Mouse (Mus musculus) embryonic facial prominence, embryonic 14.5 days (tissue): ENCODE data around the gene Fuk. TPM values are rescaled to one million over a fixed set of nuclear protein-coding genes. Genes with fewer than 3 reads are reported as not detected.

Experiments
- ATAC-seq: fragments of 200-750 bp; cut with Nextera tagmentation; 2 replicates; pipeline ENCODE4 v1.8.0; 2017; ENCODE audit warnings: low read depth, moderate number of reproducible peaks, moderate TSS enrichment
- DNase-seq: peaks from one replicate; pipeline ENCODE4 v3.0.0-alpha.2; 2015; ENCODE audit warnings: low spot score
- H3K27ac ChIP-seq: fragments of 300-500 bp; sonication (generic); replicated peaks from 2 replicates; pipeline ENCODE4 v1.5.1; 2014; ENCODE audit warnings: low read depth, mild to moderate bottlenecking, low read length, moderate library complexity
- H3K27me3 ChIP-seq: fragments of 300-500 bp; sonication (generic); replicated peaks from 2 replicates; pipeline ENCODE4 v1.6.1; 2014; ENCODE audit warnings: low read length; ENCODE audit not compliant: control insufficient read depth, insufficient read depth
- H3K36me3 ChIP-seq: fragments of 300-500 bp; sonication (generic); 2 replicates; pipeline ENCODE4 v1.6.1; 2014; ENCODE audit warnings: low read length, mixed read lengths; ENCODE audit not compliant: control insufficient read depth, insufficient read depth
- H3K4me1 ChIP-seq: fragments of 300-500 bp; sonication (generic); 2 replicates; pipeline ENCODE4 v1.6.1; 2014; ENCODE audit warnings: antibody characterized with exemption, low read length; ENCODE audit not compliant: control insufficient read depth, insufficient read depth
- H3K4me2 ChIP-seq: fragments of 300-500 bp; sonication (generic); 2 replicates; pipeline ENCODE4 v1.6.1; 2014; ENCODE audit warnings: low read depth, mild to moderate bottlenecking, low read length, moderate library complexity, mixed read lengths
- H3K4me3 ChIP-seq: fragments of 300-500 bp; sonication (generic); 2 replicates; pipeline ENCODE4 v1.5.1; 2014; ENCODE audit warnings: low read depth, mild to moderate bottlenecking, low read length
- H3K9ac ChIP-seq: fragments of 300-500 bp; sonication (generic); 2 replicates; pipeline ENCODE4 v1.6.1; 2014; ENCODE audit warnings: low read depth, mild to moderate bottlenecking, low read length, moderate library complexity, mixed read lengths
- H3K9me3 ChIP-seq: fragments of 300-500 bp; sonication (generic); 2 replicates; pipeline ENCODE4 v1.6.1; 2016; ENCODE audit warnings: low read length; ENCODE audit not compliant: control insufficient read depth
- WGBS: fragments of 180-500 bp; shearing (Covaris S2); extraction: QIAGEN DNeasy Blood & Tissue Kit; methylation state at CpG from one replicate; pipeline ENCODE4 v1.1.7; 2014; 5-methylcytosine and 5-hydroxymethylcytosine counted together
- polyA plus RNA-seq: library from polyadenylated mRNA; unstranded; fragments of >200 nt; fragmentation: Nextera tagmentation; extraction: Ambion mirVana; gene quantifications from 2 replicates; pipeline ENCODE4 v1.2.1, GENCODE M21; 2014

Fuk gene
- polyA plus RNA-seq, result 7.6 and 9.2 TPM in 2 replicates

DNA sequence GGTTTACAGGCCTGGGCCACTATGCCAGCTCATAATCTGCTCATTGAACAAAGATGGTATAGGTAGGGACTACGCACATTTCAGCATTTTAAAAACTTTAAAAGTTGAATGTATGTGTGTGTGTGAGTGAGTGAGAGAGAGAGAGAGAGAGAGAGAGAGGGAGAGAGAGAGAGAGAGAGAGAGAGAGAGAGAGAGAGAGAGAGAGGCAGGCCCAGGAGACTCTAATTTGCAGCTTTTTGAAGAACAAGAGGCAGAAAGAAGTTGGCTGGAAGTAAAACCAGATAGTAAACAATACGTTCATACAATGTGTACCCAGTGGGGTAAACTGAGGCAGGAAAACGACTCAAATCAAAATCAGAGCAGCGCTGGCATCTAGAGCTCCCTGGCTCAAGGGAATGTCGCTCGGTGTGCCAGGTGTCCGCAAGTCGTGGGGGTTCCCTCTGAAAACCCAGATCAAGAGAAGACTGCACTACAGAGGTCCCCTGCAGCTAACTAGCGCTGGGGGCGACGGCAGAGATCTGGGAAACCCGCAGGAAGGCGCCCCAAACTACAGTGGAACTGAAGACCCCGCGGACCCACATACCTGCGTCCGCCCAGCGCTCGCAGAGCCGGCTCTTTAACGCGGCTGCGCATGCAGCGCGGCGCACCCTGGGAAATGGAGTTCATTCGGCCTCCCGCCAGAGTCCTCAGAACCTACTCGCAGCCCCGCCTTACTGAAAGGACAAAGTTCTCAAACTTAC, at the start of gene Fuk:
Gene Fuk (minus strand): TSS at position 650 of the 740 bp plus-strand sequence.
- Histone ChIP-seq H3K36me3 (peaks cover 5% of the 10 kb centered on the region), H3K9ac (peak within 1 kb of the TSS; percentile 85), H3K4me1 (0 out of 2 replicates have a peak, but pooled peaks cover 3% of the 10 kb centered on the region), H3K27me3 (no peaks in the 10 kb centered on the region), H3K4me3 (peak within 1 kb of the TSS; percentile 74), H3K27ac (no peak within 1 kb of the TSS), H3K9me3 (no peaks in the 10 kb centered on the region), H3K4me2 (peak within 1 kb of the TSS; percentile 64)
- 2% methylated on average over 30 of the region's 30 CpGs for WGBS
- peak; percentile 96 for ATAC-seq
- peak; percentile 92 for DNase-seq

- peak; percentile 56; the same call in 1 of the 2 replicates for ATAC-seq
- Histone ChIP-seq H3K4me1 (no peaks in the 10 kb centered on the region), H3K36me3 (peaks cover 6% of the 10 kb centered on the region; the same call in 1 of the 2 replicates), H3K9ac (no peak overlapping the region), H3K4me2 (0 out of 2 replicates have a peak overlapping the region, but pooled peaks have one; percentile 15), H3K9me3 (no peaks in the 10 kb centered on the region), H3K27me3 (no peaks in the 10 kb centered on the region), H3K27ac (no peak overlapping the region), H3K4me3 (no peak overlapping the region)
- peak; percentile 40 for DNase-seq
- 80% methylated on average over 17 of the region's 17 CpGs for WGBS
Observed at GRCm38 (mm10) chr8:110950065-110950484, 47.8 kb upstream of the Fuk start.

GRCm38 (mm10) chr8:110945716-110946115, 43.4 kb upstream of the Fuk start:
- H3K27ac ChIP-seq, result no peak overlapping the region
- no peak overlapping the region for H3K9ac ChIP-seq
- H3K27me3 ChIP-seq, result no peaks in the 10 kb centered on the region
- peaks cover 9% of the 10 kb centered on the region for H3K4me1 ChIP-seq
- WGBS, result 80% methylated on average over 4 of the region's 4 CpGs
- no peak overlapping the region for H3K4me2 ChIP-seq
- H3K4me3 ChIP-seq, result no peak overlapping the region
- ATAC-seq (no peak), DNase-seq (no peak)
- H3K9me3 ChIP-seq, result no peaks in the 10 kb centered on the region
- no peaks in the 10 kb centered on the region for H3K36me3 ChIP-seq

- no peaks in the 10 kb centered on the region for H3K27me3 ChIP-seq
- H3K4me3 ChIP-seq, result no peak overlapping the region
- 82% methylated on average over 7 of the region's 7 CpGs for WGBS
- H3K9me3 ChIP-seq, result no peaks in the 10 kb centered on the region
- no peak overlapping the region for H3K4me2 ChIP-seq
- H3K36me3 ChIP-seq, result no peaks in the 10 kb centered on the region
- ATAC-seq (no peak), DNase-seq (no peak)
- H3K4me1 ChIP-seq, result peaks cover 9% of the 10 kb centered on the region
- no peak overlapping the region for H3K27ac ChIP-seq
- H3K9ac ChIP-seq, result no peak overlapping the region
Observed at GRCm38 (mm10) chr8:110944276-110944876, 42.1 kb upstream of the Fuk start.

- peaks cover 14% of the 10 kb centered on the region for H3K4me1 ChIP-seq
- H3K9me3 ChIP-seq, result no peaks in the 10 kb centered on the region
- H3K4me2 ChIP-seq, result peak overlapping the region; percentile 26; the same call in 1 of the 2 replicates
- ATAC-seq, result peak; percentile 73
- H3K36me3 ChIP-seq, result no peaks in the 10 kb centered on the region
- H3K27ac ChIP-seq, result peak overlapping the region; percentile 67
- H3K4me3 ChIP-seq, result no peak overlapping the region
- DNase-seq, result peak; percentile 92
- no peaks in the 10 kb centered on the region for H3K27me3 ChIP-seq
- WGBS, result 58% methylated on average over 9 of the region's 10 CpGs
- H3K9ac ChIP-seq, result no peak overlapping the region
Observed at GRCm38 (mm10) chr8:110941453-110941948, 39.2 kb upstream of the Fuk start.

DNA sequence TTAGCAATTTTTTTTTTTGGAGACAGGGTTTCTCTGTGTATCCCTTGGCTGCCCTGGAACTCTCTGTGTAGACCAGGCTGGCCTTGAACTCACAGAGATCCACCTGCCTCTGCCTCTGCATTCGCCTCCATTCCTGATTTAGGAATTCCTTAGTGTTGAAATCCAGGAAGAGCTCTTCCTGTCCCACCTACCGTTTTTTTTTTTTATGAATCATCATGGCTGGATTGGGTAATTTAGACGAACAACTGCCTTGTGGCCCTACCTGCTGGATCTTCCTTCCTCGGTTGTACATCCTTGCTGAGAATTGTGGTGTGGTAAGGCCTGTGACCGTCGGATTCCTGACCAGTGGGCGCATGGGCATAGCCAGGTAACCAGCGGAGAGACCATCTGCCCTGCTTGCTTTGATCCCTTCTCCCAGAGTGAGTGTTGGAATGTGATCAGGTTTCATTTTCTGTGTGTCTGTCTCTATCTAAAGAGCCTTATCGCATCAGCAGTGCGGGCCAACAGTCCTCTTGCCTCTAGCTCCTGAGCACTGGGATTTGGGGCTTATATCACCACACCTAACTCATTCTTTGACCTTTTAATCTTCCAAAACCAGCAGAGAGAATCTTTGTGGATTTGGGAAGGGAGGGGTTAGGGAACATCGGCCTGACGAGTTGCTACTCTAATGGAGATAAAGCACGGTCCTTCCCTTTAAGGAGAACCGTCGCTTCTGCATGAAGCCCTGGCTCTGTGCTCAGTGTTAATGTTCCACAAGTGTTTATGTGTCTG, 38.6 kb upstream of the Fuk start:
- Histone ChIP-seq H3K9me3 (no peaks in the 10 kb centered on the region), H3K4me2 (peak overlapping the region; percentile 26; the same call in 1 of the 2 replicates), H3K4me1 (peaks cover 14% of the 10 kb centered on the region), H3K4me3 (no peak overlapping the region), H3K27me3 (no peaks in the 10 kb centered on the region), H3K36me3 (no peaks in the 10 kb centered on the region), H3K9ac (no peak overlapping the region), H3K27ac (peak overlapping the region; percentile 67)
- ATAC-seq (no peak), DNase-seq (no peak)
- WGBS, result 84% methylated on average over 15 of the region's 15 CpGs

DNA sequence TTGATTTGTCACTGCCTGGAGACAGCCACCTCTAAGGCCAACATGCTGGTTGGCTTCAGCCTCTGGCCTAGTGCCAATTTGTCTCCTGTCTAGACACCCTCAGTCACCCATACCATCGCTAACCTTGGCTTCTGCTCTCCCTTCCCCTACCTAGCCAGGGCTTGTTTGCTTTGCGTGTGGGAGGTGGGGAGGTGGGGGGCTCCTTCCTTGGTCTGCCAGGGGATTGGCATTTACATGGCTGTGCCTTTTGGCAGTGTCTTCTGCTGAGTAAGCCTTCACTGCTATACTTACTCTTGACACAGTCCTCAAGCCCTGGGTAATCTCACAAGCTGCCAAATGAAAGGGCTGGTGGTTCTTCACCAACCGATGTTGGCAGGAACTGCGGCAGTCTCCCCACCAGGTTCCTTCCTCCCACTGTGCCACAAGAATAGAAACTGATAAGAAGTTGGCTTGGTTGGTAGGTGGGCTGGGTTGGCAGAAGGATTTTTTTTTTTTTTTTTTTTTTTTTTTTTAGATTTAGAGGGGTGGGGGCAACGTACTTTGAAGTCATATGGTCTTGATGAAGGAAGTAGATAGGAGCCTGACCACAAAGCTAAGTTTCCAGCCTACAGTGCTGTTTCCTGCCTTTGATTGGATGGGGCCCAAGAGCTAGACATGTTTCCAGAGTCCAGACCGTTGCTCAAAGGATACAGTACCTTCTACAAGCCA, 36.7 kb upstream of the Fuk start:
- Histone ChIP-seq H3K4me3 (no peak overlapping the region), H3K9ac (no peak overlapping the region), H3K27me3 (no peaks in the 10 kb centered on the region), H3K9me3 (no peaks in the 10 kb centered on the region), H3K4me1 (peaks cover 14% of the 10 kb centered on the region), H3K36me3 (no peaks in the 10 kb centered on the region), H3K27ac (peak overlapping the region; percentile 61), H3K4me2 (no peak overlapping the region)
- peak; percentile 75 for DNase-seq
- WGBS, result 61% methylated on average over 6 of the region's 6 CpGs
- ATAC-seq, result peak; percentile 59

GRCm38 (mm10) chr8:110936217-110936616, 33.9 kb upstream of the Fuk start:
- ATAC-seq, result no peak
- Histone ChIP-seq H3K4me2 (no peak overlapping the region), H3K9ac (no peak overlapping the region), H3K4me1 (peaks cover 10% of the 10 kb centered on the region), H3K27me3 (no peaks in the 10 kb centered on the region), H3K4me3 (no peak overlapping the region), H3K9me3 (no peaks in the 10 kb centered on the region), H3K27ac (no peak overlapping the region), H3K36me3 (no peaks in the 10 kb centered on the region)
- WGBS, result 93% methylated on average over 12 of the region's 12 CpGs
- DNase-seq, result no peak
